Mouse (Mus musculus) E14TG2a.4 (cell line): Measurements from ENCODE around the gene Ssr1.

Experiments used
- H3K27me3 ChIP-seq: 2 replicates; pipeline ENCODE4 v1.6.1; 2014; ENCODE audit warnings: low read length, control low read depth; ENCODE audit not compliant: insufficient read depth
- H3K36me3 ChIP-seq: 2 replicates; pipeline ENCODE4 v1.6.1; 2014; ENCODE audit warnings: low read length, control low read depth; ENCODE audit not compliant: insufficient read depth
- H3K4me1 ChIP-seq: replicated peaks from 2 replicates; pipeline ENCODE4 v1.6.1; 2014; ENCODE audit warnings: low read depth, low read length, control low read depth
- H3K4me3 ChIP-seq: replicated peaks from 2 replicates; pipeline ENCODE4 v1.5.1; 2014; ENCODE audit warnings: mild to moderate bottlenecking, low read length
- H3K9me3 ChIP-seq: 2 replicates; pipeline ENCODE4 v1.6.1; 2014; ENCODE audit warnings: low read length, control low read depth
- CTCF ChIP-seq: conservative IDR thresholded peaks from 2 replicates; pipeline ENCODE4 v1.5.1; 2014; ENCODE audit warnings: low read length
- NANOG ChIP-seq: IDR thresholded peaks from 2 replicates; pipeline ENCODE4 v1.6.1; 2014; ENCODE audit warnings: borderline replicate concordance, low read length, mixed read lengths
- POU5F1 ChIP-seq: IDR thresholded peaks from 2 replicates; pipeline ENCODE4 v1.6.1; 2014; ENCODE audit warnings: low read length, borderline replicate concordance

Gene Ssr1

GRCm38 (mm10) chr13:37945392-37945791 is 48.6 kb downstream of the Ssr1 start:
- Histone ChIP-seq H3K4me1 (peaks cover 57% of the 10 kb centered on the region), H3K36me3 (peaks cover 44% of the 10 kb centered on the region), H3K9me3 (peaks cover 17% of the 10 kb centered on the region), H3K27me3 (no peaks in the 10 kb centered on the region), H3K4me3 (no peak overlapping the region)
- TF ChIP-seq CTCF: no peak
- no peak for TF ChIP-seq NANOG
- no peak for TF ChIP-seq POU5F1

- Histone ChIP-seq H3K36me3 (peaks cover 34% of the 10 kb centered on the region), H3K27me3 (no peaks in the 10 kb centered on the region), H3K4me3 (no peak overlapping the region), H3K4me1 (peaks cover 67% of the 10 kb centered on the region), H3K9me3 (peaks cover 17% of the 10 kb centered on the region)
- TF ChIP-seq CTCF (peak; percentile 65), POU5F1 (no peak)
These were observed 49.7 kb downstream of the Ssr1 start for GRCm38 (mm10) chr13:37944306-37944705.

GRCm38 (mm10) chr13:37943466-37943865 is 50.6 kb downstream of the Ssr1 start:
- H3K36me3 ChIP-seq: peaks cover 25% of the 10 kb centered on the region
- peaks cover 17% of the 10 kb centered on the region for H3K9me3 ChIP-seq
- H3K4me3 ChIP-seq: no peak overlapping the region
- TF ChIP-seq NANOG: no peak
- TF ChIP-seq POU5F1: no peak
- no peak for TF ChIP-seq CTCF
- H3K4me1 ChIP-seq: peaks cover 61% of the 10 kb centered on the region
- no peaks in the 10 kb centered on the region for H3K27me3 ChIP-seq

DNA sequence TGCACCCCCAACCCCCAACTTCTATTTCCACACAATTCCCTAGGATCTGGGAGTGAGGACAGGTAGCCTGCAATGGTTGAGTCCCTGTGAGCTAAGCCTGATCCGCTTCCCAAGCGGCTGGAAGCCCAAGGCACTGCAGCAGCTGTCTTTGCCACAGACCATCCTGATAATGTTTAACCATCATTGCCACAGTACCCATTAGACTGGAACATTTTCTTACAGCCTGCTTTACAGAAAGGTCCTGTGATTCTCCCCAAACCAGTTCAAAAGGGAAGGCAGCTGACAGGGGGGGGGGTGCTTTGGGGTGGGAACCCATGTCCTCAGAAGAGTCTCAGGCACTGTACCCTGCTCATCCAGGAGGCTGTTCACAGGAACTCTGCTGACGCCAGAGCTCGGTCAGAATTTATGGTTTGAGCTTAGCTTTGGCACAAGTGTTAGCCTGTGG is 51.1 kb downstream of the Ssr1 start:
- Histone ChIP-seq H3K9me3 (peaks cover 12% of the 10 kb centered on the region), H3K4me3 (no peak overlapping the region), H3K4me1 (peaks cover 58% of the 10 kb centered on the region), H3K36me3 (peaks cover 20% of the 10 kb centered on the region), H3K27me3 (no peaks in the 10 kb centered on the region)
- no peak for TF ChIP-seq NANOG
- TF ChIP-seq CTCF: no peak
- no peak for TF ChIP-seq POU5F1

- no peak for TF ChIP-seq CTCF
- TF ChIP-seq NANOG: no peak
- TF ChIP-seq POU5F1: no peak
- peak overlapping the region; percentile 35 for H3K4me3 ChIP-seq
- peaks cover 58% of the 10 kb centered on the region for H3K4me1 ChIP-seq
- H3K27me3 ChIP-seq: no peaks in the 10 kb centered on the region
- H3K9me3 ChIP-seq: peaks cover 5% of the 10 kb centered on the region
- H3K36me3 ChIP-seq: peaks cover 13% of the 10 kb centered on the region
These were observed 51.8 kb downstream of the Ssr1 start for GRCm38 (mm10) chr13:37941950-37942886.

GRCm38 (mm10) chr13:37941138-37941645 is 52.8 kb downstream of the Ssr1 start:
- peaks cover 55% of the 10 kb centered on the region for H3K4me1 ChIP-seq
- peak overlapping the region; percentile 35; the same call in 1 of the 2 replicates for H3K4me3 ChIP-seq
- H3K27me3 ChIP-seq: no peaks in the 10 kb centered on the region
- no peaks in the 10 kb centered on the region for H3K9me3 ChIP-seq
- TF ChIP-seq CTCF (no peak), NANOG (no peak), POU5F1 (no peak)
- H3K36me3 ChIP-seq: peaks cover 10% of the 10 kb centered on the region

- TF ChIP-seq POU5F1: no peak
- TF ChIP-seq CTCF: no peak
- no peak for TF ChIP-seq NANOG
- H3K36me3 ChIP-seq: peaks cover 16% of the 10 kb centered on the region
These were observed 53.4 kb downstream of the Ssr1 start for GRCm38 (mm10) chr13:37940649-37941048.

GRCm38 (mm10) chr13:37940167-37940566 is 53.9 kb downstream of the Ssr1 start:
- peaks cover 19% of the 10 kb centered on the region for H3K36me3 ChIP-seq
- no peak for TF ChIP-seq CTCF
- no peak for TF ChIP-seq POU5F1
- TF ChIP-seq NANOG: no peak
- no peaks in the 10 kb centered on the region for H3K9me3 ChIP-seq
- no peaks in the 10 kb centered on the region for H3K27me3 ChIP-seq
- H3K4me1 ChIP-seq: peaks cover 54% of the 10 kb centered on the region
- H3K4me3 ChIP-seq: no peak overlapping the region

More at GRCm38 (mm10) chr13:37940649-37941048, 53.4 kb downstream of the Ssr1 start:
- no peaks in the 10 kb centered on the region for H3K27me3 ChIP-seq
- no peak overlapping the region for H3K4me3 ChIP-seq
- no peaks in the 10 kb centered on the region for H3K9me3 ChIP-seq
- peaks cover 54% of the 10 kb centered on the region for H3K4me1 ChIP-seq

DNA sequence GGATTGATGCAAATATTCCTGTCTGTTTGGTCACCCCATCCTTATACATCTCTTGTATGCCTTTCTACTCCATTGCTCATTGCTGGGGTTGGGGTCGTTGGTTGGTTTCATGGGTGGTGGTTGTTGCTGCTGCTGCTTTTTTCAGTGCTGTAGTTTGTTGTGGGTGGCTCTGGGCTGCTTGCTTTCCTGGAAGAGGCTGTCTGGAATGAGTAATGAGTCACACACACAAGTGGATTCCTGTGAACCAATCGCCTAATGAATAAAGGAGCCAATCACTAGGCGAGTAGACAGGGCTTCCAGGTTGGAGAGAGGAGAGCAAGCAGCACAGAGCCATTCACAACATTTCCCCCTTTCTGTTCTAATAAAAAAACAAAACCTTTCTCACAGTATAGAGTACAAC is 57.7 kb downstream of the Ssr1 start:
- no peaks in the 10 kb centered on the region for H3K27me3 ChIP-seq
- H3K4me1 ChIP-seq: peaks cover 31% of the 10 kb centered on the region
- H3K36me3 ChIP-seq: peaks cover 49% of the 10 kb centered on the region
- no peak for TF ChIP-seq CTCF
- no peak for TF ChIP-seq NANOG
- no peak for TF ChIP-seq POU5F1
- H3K4me3 ChIP-seq: no peak overlapping the region
- no peaks in the 10 kb centered on the region for H3K9me3 ChIP-seq
